Mouse (Mus musculus) urinary bladder, postnatal 4 days (tissue): ENCODE results near the gene Nrxn1.

Experiments used
- DNase-seq, 2 experiments: peaks; one replicate each; pipeline ENCODE4 v3.0.0; 2021 to 2022; ENCODE audit warnings: low spot score in 2 of 2

Nrxn1 gene

GRCm38 (mm10) chr17:90662318-90662717, 430.6 kb downstream of the Nrxn1 start:
- no peak for DNase-seq

GRCm38 (mm10) chr17:90654506-90654905, 438.4 kb downstream of the Nrxn1 start:
- no peak for DNase-seq

- DNase-seq, result no peak
These were observed 439.5 kb downstream of the Nrxn1 start for GRCm38 (mm10) chr17:90653347-90653746.

- DNase-seq, result no peak
These were observed 442.6 kb downstream of the Nrxn1 start for GRCm38 (mm10) chr17:90650279-90650678.

- no peak for DNase-seq
These were observed 453.8 kb downstream of the Nrxn1 start for GRCm38 (mm10) chr17:90638970-90639524.

GRCm38 (mm10) chr17:90638183-90638727, 454.6 kb downstream of the Nrxn1 start:
- no peak for DNase-seq

GRCm38 (mm10) chr17:90631371-90631770, 461.5 kb downstream of the Nrxn1 start:
- no peak for DNase-seq

GRCm38 (mm10) chr17:90629851-90630250, 463.0 kb downstream of the Nrxn1 start:
- no peak for DNase-seq

GRCm38 (mm10) chr17:90628469-90628868, 464.4 kb downstream of the Nrxn1 start:
- DNase-seq, result no peak

- DNase-seq, result no peak
These were observed 464.9 kb downstream of the Nrxn1 start for GRCm38 (mm10) chr17:90628004-90628403.

- DNase-seq, result no peak
These were observed 465.5 kb downstream of the Nrxn1 start for GRCm38 (mm10) chr17:90627395-90627794.

GRCm38 (mm10) chr17:90624591-90625266, 468.1 kb downstream of the Nrxn1 start:
- DNase-seq, result no peak

GRCm38 (mm10) chr17:90621828-90622227, 471.0 kb downstream of the Nrxn1 start:
- no peak for DNase-seq

GRCm38 (mm10) chr17:90615019-90615418, 477.9 kb downstream of the Nrxn1 start:
- DNase-seq, result no peak

- DNase-seq, result no peak
These were observed 485.5 kb downstream of the Nrxn1 start for GRCm38 (mm10) chr17:90607427-90607806.

- DNase-seq, result no peak
These were observed 486.0 kb downstream of the Nrxn1 start for GRCm38 (mm10) chr17:90606718-90607426.

GRCm38 (mm10) chr17:90599570-90600524, 493.0 kb downstream of the Nrxn1 start:
- DNase-seq, result no peak

GRCm38 (mm10) chr17:90594798-90595533, 497.9 kb downstream of the Nrxn1 start:
- no peak for DNase-seq

- DNase-seq, result no peak
These were observed 506.0 kb downstream of the Nrxn1 start for GRCm38 (mm10) chr17:90586891-90587290.

GRCm38 (mm10) chr17:90584666-90585195, 508.1 kb downstream of the Nrxn1 start:
- DNase-seq, result no peak
